Mouse (Mus musculus) hindlimb bud, embryonic 11.5 days (tissue): Measurements from ENCODE around the gene Raph1.
"Not testable (repeated sequence)": the region's sequence is repeated elsewhere in the genome, so short reads cannot be mapped to it uniquely, and the experiment has no call there.

Experiments used
- DNase-seq: peaks from one replicate; pipeline ENCODE4 v3.0.0-alpha.2; 2012; ENCODE audit warnings: low read depth, low spot score; ENCODE audit errors: extremely low spot score

Gene Raph1

DNA sequence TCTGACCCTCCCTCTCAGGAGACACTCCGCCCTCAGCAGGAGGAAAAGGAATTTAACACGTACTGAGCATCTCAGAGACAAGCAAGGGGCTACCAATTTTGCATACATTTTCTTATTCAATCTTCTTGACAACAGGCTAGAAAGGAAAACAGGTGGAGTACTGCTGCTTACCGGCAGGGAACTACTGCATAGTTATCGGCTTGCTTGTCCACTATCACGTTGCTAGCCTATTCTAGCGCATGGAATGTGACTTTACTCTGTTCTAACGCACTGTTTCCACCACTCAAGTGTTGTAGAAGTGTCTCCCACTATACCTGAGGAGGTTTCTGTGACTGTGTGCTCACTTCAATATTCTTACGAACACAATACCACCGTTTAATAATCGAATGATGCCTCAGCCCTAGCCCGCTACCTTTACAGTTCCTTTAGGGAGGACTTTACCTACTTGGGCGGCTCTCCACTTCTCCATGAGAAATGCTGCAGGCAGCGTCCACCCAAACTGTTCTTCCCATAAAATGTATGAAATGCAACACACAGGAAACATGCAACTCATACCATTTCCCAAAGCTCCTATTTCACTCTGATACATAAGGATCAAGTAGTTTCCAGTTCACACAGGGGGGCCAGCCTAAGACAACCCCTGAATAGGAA is 1.5 kb downstream of the Raph1 start:
- peak; percentile 46 for DNase-seq

DNA sequence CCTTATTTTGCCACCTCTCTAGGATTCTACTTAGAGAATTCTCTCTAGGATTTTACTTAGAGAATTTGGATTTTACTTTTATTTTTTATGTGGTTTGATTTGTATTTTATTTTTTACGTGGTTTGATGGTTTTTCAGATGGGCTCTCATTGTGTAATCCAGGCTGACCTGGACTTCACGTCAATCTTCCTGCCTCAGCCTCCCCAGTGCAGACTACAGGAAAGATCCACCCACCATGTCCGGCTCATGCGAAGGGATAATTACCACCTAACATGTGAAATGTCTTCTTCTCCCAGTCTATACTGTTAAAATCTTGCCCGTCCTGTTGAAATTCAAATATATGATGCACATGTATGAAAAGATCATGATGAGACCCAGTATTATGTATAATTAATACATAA is 2.2 kb downstream of the Raph1 start:
- DNase-seq: no peak

DNA sequence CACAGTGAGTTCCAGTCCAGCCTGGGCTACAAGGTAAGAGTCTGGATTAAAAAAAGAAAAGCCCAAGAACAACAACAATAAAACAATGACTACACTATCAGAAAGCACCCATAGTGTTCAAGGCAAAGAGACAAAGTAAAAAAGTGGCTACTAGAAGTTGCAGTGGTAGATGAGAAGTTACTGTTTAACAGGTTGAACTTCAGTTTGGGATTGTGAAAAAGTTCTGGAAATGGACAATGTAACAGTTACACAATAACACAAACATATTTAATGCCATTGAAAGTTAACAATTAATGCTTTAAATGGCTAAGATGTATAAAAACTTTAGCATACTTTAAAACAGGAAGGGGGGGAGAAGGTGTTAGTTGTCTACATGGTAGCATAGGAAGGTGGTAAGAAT is 3.9 kb downstream of the Raph1 start:
- DNase-seq: no peak

DNA sequence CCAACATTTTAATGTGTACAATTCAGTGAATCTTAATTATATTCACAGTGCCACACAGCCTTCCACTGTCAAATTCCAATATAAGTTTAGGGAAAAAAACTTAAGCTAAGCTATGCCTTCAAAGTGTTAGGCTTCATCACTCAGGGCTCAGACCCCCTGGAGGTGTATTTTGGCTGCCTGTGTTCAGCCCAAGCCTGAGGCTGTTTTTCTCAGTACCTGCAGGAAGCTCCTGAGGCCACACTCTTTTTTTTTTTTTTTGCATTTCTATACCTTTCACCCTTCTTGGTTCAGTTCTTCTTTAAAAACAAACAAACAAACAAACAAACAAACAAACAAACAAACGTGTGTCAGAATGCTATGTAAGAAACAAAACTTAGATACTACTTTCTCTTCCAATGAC is 23.2 kb downstream of the Raph1 start:
- DNase-seq: no peak

DNA sequence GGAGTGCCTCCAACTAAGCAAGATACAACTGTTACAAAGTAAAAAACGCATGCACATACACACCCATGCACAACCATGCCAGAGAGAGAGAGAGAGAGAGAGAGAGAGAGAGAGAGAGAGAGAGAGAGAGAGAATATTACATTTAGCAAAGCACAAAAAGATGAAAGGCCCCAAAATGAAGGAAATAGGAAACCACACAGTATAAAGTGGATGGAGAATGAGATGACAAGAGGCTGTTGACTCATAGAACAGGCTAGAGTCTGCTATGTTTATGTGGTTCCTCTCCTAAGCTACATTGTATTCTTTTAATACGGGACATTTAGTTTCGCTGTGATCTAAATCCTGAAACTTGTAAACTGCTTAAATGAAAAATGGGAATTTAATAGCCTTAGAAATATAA is 27.6 kb downstream of the Raph1 start:
- DNase-seq: no peak

DNA sequence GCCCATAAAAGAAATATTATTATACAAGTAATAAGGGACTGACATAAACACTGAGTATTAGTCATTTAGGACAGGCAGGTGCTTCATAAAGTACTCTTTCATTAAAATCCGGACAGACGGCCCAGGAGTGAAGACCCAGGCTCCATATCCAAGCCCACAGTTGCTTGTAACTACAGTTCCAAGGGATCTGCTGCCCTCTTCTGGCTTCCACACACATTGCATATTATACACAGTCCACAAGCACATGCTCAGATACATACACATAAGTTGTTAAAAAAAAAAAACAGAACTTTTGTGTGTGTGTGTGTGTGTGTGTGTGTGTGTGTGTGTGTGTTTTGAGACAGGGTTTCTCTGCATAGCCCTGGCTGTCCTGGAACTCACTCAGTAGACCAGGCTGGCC is 32.0 kb downstream of the Raph1 start:
- DNase-seq: no peak

DNA sequence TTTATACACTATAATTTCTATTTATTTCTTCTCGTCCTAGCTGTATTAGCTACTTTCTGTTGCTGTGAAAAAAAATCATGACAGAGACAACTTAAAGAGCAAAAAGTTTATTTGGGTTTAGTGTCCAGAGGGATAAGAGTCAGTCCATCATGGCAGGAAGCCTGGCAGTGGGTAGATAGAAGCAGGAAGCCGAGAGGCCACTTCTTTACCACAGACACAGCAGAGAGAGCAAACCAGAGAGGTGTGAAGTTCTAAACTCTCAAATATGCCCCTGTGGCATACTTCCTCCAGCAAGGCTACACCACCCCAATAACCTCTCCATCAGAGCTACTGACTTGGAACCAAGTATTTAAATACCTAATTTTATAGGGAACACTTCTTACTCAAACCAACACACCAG is 36.3 kb downstream of the Raph1 start:
- no peak for DNase-seq

DNA sequence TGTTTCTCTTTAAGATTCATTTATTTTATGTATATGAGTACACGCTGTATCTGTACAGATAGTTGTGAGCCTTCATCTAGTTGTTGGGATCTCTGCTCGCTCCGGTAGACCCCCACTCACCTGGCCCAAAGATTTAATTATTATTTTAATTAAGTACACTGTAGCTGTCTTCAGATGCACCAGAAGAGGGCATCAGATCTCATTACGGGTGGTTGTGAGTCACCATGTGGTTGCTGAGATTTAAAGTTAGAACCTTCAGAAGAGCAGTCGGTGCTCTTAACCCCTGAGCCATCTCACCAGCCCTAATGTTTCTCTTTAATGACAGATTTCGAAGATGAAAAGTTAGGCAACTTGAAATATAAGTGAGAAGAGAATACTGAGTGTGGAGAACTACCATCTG is 36.8 kb downstream of the Raph1 start:
- DNase-seq: no peak

DNA sequence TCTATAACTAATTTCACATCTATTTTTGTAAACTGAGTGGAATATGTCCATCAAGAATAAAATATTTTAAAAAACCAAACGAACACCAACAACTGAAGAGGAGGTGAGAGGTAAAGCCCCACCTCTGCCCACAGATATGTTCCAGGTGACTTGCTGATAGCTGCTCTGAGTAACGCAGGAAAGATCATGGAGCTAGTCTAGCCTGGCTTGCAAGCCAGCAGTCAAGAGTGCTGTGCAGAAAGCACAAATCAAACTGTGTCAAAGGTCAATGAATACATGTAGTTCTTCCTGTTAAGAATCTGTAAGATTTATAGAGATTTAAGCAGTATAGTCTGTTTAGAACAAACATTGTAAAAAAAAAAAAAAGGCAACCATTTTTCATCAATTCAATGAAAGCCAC is 56.3 kb downstream of the Raph1 start:
- DNase-seq: no peak

DNA sequence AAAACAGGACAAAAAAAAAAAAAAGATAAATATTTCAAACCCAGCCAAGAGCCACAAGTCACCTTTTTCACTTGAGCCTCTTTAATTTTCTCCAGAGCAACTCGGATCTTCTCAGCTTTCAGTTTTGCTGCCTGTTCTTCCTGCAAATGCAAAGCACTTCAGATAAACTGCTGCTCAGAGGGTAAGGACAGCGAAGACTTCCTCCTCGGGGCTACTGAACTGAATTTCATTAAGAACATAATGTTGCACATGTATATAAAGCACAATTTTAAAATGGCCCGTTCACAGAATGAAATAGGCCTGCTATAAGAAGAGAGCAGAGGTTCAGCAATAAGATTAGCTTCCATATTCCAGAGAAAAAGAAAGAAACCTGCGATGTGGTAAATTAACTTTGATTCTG is 63.4 kb downstream of the Raph1 start:
- DNase-seq: no peak

DNA sequence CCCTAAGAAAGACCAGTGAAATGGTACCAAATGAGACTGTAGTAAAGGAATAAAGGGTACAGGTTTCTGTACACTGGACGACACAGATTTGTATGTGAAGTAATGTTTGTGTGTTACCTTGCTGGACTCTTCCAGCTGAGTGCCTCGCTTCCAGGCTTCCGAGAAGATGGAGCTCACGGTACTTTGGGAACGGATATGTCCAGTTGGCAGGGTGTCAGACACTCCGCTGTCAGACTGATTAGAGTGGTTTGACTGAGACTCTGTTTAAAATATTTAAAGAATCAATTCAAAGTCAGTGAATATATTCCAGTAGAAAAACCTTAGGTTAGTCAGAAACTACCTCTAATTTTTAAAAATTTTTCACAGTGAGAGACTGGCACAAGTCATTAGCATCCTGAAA is 73.5 kb downstream of the Raph1 start:
- DNase-seq: no peak

DNA sequence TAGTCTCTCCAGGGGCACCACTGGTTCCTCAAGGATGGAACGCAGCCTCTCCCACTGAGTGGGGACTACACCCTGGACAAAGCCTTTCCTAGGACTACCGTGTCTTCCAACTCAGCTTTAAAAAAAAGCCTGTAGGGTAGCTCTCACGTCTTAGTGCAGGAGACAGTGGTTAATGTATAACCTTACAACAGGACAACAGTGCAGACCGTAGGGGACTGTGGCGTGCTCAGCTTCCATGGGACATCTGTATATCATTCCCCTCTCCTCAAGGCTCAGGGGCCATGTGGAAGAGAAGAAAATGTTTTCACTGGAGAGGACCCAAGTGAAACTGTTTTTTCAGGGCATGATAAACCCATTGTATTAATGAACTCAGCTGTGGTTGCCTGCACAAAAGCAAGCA is 74.5 kb downstream of the Raph1 start:
- no peak for DNase-seq

DNA sequence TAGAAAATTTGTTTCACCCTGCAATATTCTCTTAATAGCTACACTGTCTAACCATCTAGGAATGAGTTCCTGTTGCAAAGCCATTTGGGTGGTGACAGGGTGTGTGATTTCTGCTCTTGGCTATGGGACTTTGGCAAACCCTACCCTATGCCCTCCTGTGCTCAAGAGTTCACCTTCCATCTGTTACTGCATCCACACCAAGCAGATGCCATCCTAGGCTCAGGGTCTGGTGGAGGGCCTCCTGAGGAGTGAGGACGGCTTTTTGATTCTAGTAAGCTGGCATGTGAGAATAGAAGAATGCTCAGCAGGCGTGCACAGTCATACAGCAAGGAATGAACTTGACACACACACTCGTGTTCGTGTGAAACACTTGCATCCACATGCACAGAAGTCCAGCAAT is 76.4 kb downstream of the Raph1 start:
- DNase-seq: no peak

DNA sequence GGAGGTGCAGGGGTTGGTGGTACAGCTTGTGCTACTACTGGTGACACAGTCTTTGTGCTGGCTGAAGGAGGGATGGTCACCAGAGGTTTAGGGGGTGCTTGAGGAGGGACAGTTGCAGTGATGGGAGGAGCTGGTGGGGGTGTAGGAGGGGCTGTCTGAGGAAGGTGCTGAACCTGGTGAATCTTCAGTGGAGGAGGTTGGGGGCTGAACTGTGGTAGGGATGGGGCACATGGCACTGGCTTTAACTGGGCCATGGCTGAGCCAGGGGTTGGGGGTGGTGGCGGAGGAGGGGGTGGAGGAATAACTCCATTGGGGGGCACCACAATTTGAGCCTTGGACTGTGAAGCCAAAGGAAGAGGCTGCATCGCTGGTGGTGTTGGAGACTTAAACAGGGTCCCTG is 77.2 kb downstream of the Raph1 start:
- DNase-seq: no peak

DNA sequence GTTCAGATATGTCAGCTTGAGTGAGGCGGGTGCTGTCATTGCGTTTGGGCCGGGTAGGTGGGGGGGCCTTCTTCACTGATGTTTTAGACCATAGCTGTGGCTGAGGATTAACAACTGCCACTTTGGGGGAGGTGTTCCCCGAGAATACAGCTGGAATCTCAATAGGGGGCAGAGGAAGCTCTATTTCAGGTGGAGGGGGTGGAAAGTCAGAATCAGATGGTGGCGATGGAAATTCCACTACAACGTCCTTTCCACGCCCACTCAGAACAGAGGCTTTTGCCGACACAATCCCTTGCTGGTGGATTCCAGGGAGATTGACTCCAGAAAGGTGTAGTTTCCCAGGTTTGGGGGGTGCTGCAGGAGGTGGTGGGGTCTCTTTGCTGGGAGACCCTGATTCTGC is 78.3 kb downstream of the Raph1 start:
- no peak for DNase-seq

DNA sequence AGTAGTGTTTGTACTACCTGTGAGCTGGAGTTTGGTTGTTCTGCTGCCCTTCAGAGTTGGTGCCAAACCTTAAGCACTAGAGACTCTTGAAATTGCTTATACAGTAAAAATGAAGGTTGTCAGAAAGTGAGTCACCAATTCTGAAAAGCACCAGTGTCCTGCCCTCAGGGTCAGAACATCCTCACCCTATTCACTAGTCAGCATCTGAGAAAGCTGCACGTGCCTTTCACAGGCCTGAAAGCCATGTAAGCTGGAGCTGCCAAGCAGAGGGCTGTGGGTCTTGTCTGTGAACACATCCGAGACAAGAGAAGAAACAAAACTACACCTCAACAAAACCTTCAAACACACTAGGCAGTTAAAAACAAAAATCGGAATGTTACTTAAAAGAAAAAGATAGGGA is 81.3 kb downstream of the Raph1 start:
- DNase-seq: no peak

DNA sequence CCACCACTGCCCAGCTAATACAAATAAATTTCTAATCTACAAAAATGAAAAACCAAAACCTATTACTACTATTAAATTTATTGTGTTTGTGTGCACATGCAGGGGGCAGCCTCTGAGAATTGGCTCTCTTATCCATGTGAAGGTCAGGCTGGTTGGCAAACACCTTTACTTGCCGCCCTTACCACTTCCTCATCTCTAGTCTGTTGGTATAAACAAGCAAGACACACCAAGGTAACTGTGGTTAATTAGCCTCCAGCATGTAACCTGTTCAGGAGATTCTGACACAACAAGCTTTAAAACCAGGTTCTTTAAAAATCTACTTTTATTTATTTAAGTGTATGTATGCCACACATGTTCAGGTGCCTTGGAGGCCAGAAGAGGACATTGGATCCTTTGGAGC is 84.0 kb downstream of the Raph1 start:
- DNase-seq: no peak

DNA sequence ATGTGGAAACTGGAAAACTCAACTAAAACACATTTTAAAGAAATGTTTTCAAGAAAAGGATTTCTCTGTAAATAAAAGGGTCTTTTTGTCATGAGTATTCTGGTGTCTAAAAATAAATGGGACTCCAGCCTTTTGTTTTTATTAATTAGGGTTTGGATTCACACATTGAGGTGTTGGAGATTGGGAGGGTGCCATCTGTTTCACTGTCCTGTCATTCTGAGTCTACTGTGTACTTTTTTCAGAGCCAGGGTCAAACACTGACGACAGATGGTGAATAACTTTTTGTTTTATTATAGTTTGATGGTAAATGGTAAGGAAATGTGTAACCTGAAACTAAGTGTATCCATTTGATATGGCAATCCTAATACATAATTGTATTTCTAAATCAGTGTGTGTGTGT is 85.3 kb downstream of the Raph1 start:
- no peak for DNase-seq

DNA sequence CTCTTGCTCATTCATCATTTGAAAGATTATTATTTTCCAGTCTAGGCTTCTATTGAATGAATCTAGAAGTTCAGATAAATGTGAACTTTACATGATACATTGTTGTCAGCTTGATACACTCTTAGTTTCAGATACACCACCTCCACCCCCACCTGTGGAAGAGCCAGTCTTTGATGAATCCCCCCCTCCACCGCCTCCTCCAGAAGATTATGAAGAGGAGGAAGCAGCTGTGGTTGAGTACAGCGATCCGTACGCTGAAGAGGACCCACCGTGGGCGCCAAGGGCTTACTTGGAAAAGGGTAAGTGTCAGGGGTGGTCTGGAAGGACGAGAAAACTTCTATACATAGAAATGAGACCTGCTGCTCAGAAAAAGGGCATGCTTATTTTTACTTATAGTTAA is 96.4 kb downstream of the Raph1 start:
- no peak for DNase-seq

DNA sequence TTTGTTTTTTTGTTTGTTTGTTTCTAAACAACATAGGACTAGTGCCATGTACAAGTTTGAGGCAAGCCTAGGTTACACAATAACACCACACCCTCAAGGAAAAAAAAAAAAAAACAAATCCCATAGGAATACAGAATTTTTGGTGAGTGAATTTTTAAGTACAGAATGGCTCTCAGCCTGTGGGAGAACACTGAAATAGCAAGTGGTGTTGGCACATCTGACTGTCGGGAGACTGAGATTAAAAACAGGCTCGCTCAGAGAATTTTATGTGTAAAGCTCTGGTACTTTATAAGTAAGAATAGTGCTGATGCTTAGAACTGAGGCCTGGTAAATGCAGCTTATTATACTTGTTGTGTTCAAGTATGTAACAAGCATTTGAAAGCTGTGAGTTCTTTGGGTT is 97.4 kb downstream of the Raph1 start:
- DNase-seq: no peak

DNA sequence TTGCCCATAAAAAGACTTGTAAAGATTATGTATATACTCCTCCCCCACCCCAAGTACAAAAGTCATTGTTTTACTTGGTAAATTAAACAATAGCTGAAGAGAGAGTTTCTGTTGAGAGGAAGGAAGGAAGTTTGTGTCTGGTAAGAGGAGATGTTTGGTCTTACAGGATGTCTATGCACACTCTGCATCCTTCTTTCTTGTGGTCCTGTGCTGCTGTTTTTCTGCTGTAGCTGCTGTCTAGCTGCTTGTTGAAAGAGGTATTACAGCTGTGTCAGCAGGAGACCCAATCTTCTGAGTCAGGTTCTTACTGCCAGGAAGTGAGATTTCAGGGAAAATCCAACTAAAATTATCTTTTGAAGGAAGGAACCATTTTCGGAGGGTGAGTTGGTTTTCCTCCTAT is 106.3 kb downstream of the Raph1 start:
- DNase-seq: no peak

DNA sequence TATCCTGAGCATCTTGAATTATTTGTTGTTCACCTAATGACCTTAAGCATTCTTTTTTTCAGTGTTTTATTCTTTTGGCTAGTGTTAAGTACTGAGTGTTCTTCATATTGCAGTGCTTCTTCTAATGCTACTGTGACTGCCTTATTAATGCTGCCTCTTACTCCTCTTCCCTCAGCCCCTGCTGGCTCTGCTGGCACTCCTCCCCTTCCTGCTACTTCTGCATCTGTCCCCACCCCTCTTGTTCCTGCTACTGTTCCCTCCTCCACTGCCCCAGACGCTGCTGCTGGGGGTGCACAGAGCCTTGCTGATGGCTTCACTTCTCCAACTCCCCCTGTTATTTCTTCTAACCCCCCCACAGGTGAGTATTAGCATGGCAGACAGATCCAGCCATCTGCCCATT is 117.0 kb downstream of the Raph1 start:
- DNase-seq: no peak

DNA sequence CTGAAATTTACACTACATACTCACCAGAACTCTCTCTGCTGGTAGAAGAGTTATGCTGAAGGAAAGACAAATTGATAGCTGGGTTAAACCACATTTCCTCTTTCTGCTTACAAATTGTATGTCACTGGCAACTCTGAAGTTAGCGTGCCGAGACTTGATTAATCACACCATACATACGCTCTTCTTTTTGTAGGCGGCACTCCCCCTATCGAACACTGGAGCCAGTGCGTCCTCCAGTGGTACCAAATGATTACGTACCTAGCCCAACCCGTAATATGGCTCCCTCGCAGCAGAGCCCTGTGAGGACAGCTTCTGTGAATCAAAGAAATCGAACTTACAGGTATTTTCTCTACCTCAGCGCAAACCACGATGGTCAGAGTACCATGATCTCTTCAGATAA is 119.8 kb downstream of the Raph1 start:
- DNase-seq: no peak

DNA sequence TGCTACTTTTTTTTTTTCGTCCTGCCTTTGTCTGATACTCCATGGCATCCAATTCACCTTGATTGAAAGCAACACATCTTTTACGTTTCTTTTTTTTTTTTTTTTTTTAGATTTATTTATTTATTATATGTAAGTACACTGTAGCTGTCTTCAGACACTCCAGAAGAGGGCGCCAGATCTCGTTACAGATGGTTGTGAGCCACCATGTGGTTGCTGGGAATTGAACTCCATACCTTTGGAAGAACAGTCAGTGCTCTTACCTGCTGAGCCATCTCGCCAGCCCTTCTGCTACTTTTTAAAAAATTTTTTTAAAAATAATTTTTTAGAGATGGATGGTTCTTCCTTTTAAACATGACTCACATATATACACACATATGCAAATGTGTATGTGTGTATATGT is 125.5 kb downstream of the Raph1 start:
- DNase-seq: not testable (repeated sequence)
